Mouse (Mus musculus) midbrain, embryonic 16.5 days (tissue): ENCODE results near the gene Mybpc3. TPM values are rescaled to one million over a fixed set of nuclear protein-coding genes. Genes with fewer than 3 reads are reported as not detected.

ENCODE experiments used
- ATAC-seq: fragments of 200-750 bp; cut with Nextera tagmentation; 2 replicates; pipeline ENCODE4 v1.8.0; 2017; ENCODE audit warnings: moderate TSS enrichment
- H3K27ac ChIP-seq: fragments of 300-500 bp; sonication (generic); 2 replicates; pipeline ENCODE4 v1.5.1; 2014; ENCODE audit warnings: mild to moderate bottlenecking, low read length, mixed read lengths
- H3K27me3 ChIP-seq: fragments of 300-500 bp; sonication (generic); 2 replicates; pipeline ENCODE4 v1.6.1; 2014; ENCODE audit warnings: low read depth, low read length, mixed read lengths; ENCODE audit not compliant: control insufficient read depth, insufficient read depth
- H3K36me3 ChIP-seq: fragments of 300-500 bp; sonication (generic); 2 replicates; pipeline ENCODE4 v1.6.1; 2014; ENCODE audit warnings: mild to moderate bottlenecking, low read length, moderate library complexity, mixed read lengths; ENCODE audit not compliant: control insufficient read depth, insufficient read depth
- H3K4me1 ChIP-seq: fragments of 300-500 bp; sonication (generic); 2 replicates; pipeline ENCODE4 v1.6.1; 2014; ENCODE audit warnings: mild to moderate bottlenecking, low read length, mixed read lengths; ENCODE audit not compliant: control insufficient read depth, insufficient read depth
- H3K4me2 ChIP-seq: fragments of 300-500 bp; sonication (generic); 2 replicates; pipeline ENCODE4 v1.6.1; 2014; ENCODE audit warnings: mild to moderate bottlenecking, low read length, mixed read lengths
- H3K4me3 ChIP-seq: fragments of 300-500 bp; sonication (generic); 2 replicates; pipeline ENCODE4 v1.5.1; 2014; ENCODE audit warnings: low read depth, mild to moderate bottlenecking, low read length, moderate library complexity, mixed read lengths
- H3K9ac ChIP-seq: fragments of 300-500 bp; sonication (generic); 2 replicates; pipeline ENCODE4 v1.6.1; 2014; ENCODE audit warnings: low read depth, low read length, mixed read lengths
- H3K9me3 ChIP-seq: fragments of 300-500 bp; sonication (generic); replicated peaks from 2 replicates; pipeline ENCODE4 v1.6.1; 2014; ENCODE audit warnings: mild to moderate bottlenecking, low read length, mixed read lengths; ENCODE audit not compliant: control insufficient read depth, poor library complexity, severe bottlenecking
- WGBS: fragments of 180-500 bp; shearing (Covaris S2); extraction: QIAGEN DNeasy Blood & Tissue Kit; methylation state at CpG from one replicate; pipeline ENCODE4 v1.1.7; 2014; 5-methylcytosine and 5-hydroxymethylcytosine counted together
- polyA plus RNA-seq: library from polyadenylated mRNA; unstranded; fragments of >200 nt; fragmentation: Nextera tagmentation; extraction: Ambion mirVana; gene quantifications from 2 replicates; pipeline ENCODE4 v1.2.1, GENCODE M21; 2015

Gene Mybpc3
- polyA plus RNA-seq, 1 experiment from 2014 or later: 0.04 TPM

- no peaks in the 10 kb centered on the region for H3K4me1 ChIP-seq
- no peaks in the 10 kb centered on the region for H3K9me3 ChIP-seq
- WGBS: 70% methylated on average over 8 of the region's 8 CpGs
- H3K27me3 ChIP-seq: no peaks in the 10 kb centered on the region
- no peak overlapping the region for H3K27ac ChIP-seq
- no peak overlapping the region for H3K9ac ChIP-seq
- no peak overlapping the region for H3K4me3 ChIP-seq
- no peak overlapping the region for H3K4me2 ChIP-seq
- no peak for ATAC-seq
- peaks cover 27% of the 10 kb centered on the region for H3K36me3 ChIP-seq
Measured at GRCm38 (mm10) chr2:91139764-91140163, 21.8 kb downstream of the Mybpc3 start.

GRCm38 (mm10) chr2:91142920-91143319 is 25.0 kb downstream of the Mybpc3 start:
- no peaks in the 10 kb centered on the region for H3K4me1 ChIP-seq
- H3K36me3 ChIP-seq: peaks cover 39% of the 10 kb centered on the region
- no peak overlapping the region for H3K4me3 ChIP-seq
- no peak overlapping the region for H3K4me2 ChIP-seq
- H3K27me3 ChIP-seq: no peaks in the 10 kb centered on the region
- ATAC-seq: no peak
- H3K27ac ChIP-seq: no peak overlapping the region
- 93% methylated on average over 6 of the region's 6 CpGs for WGBS
- H3K9me3 ChIP-seq: no peaks in the 10 kb centered on the region
- H3K9ac ChIP-seq: no peak overlapping the region

GRCm38 (mm10) chr2:91143401-91143800 is 25.5 kb downstream of the Mybpc3 start:
- H3K4me3 ChIP-seq: no peak overlapping the region
- no peak for ATAC-seq
- H3K9me3 ChIP-seq: no peaks in the 10 kb centered on the region
- WGBS: 97% methylated on average over 11 of the region's 11 CpGs
- no peak overlapping the region for H3K9ac ChIP-seq
- H3K27me3 ChIP-seq: no peaks in the 10 kb centered on the region
- no peak overlapping the region for H3K27ac ChIP-seq
- no peaks in the 10 kb centered on the region for H3K4me1 ChIP-seq
- H3K36me3 ChIP-seq: peaks cover 40% of the 10 kb centered on the region
- no peak overlapping the region for H3K4me2 ChIP-seq

GRCm38 (mm10) chr2:91148101-91148500 is 30.2 kb downstream of the Mybpc3 start:
- Histone ChIP-seq H3K4me1 (no peaks in the 10 kb centered on the region), H3K4me3 (no peak overlapping the region), H3K4me2 (no peak overlapping the region), H3K27me3 (no peaks in the 10 kb centered on the region), H3K9me3 (no peaks in the 10 kb centered on the region), H3K9ac (no peak overlapping the region), H3K27ac (no peak overlapping the region), H3K36me3 (peaks cover 39% of the 10 kb centered on the region)
- no peak for ATAC-seq

- Histone ChIP-seq H3K27me3 (no peaks in the 10 kb centered on the region), H3K4me3 (no peak overlapping the region), H3K9me3 (no peaks in the 10 kb centered on the region), H3K9ac (no peak overlapping the region), H3K36me3 (peaks cover 49% of the 10 kb centered on the region), H3K4me2 (no peak overlapping the region), H3K27ac (no peak overlapping the region), H3K4me1 (no peaks in the 10 kb centered on the region)
- WGBS: 74% methylated on average over 1 of the region's 1 CpGs
- ATAC-seq: no peak
Measured at GRCm38 (mm10) chr2:91151331-91151730, 33.4 kb downstream of the Mybpc3 start.

- 94% methylated on average over 3 of the region's 3 CpGs for WGBS
- Histone ChIP-seq H3K36me3 (peaks cover 55% of the 10 kb centered on the region), H3K27me3 (no peaks in the 10 kb centered on the region), H3K4me3 (no peak overlapping the region), H3K4me1 (no peaks in the 10 kb centered on the region), H3K4me2 (no peak overlapping the region), H3K27ac (no peak overlapping the region), H3K9ac (no peak overlapping the region), H3K9me3 (no peaks in the 10 kb centered on the region)
- ATAC-seq: no peak
Measured at GRCm38 (mm10) chr2:91152885-91153377, 35.0 kb downstream of the Mybpc3 start.

GRCm38 (mm10) chr2:91154091-91154490 is 36.1 kb downstream of the Mybpc3 start:
- H3K36me3 ChIP-seq: peaks cover 59% of the 10 kb centered on the region
- no peak for ATAC-seq

GRCm38 (mm10) chr2:91157002-91157752 is 39.2 kb downstream of the Mybpc3 start:
- no peak for ATAC-seq
- no peaks in the 10 kb centered on the region for H3K9me3 ChIP-seq
- no peak overlapping the region for H3K9ac ChIP-seq
- no peak overlapping the region for H3K4me3 ChIP-seq
- H3K27ac ChIP-seq: no peak overlapping the region
- 13% methylated on average over 6 of the region's 6 CpGs for WGBS
- H3K27me3 ChIP-seq: no peaks in the 10 kb centered on the region
- no peak overlapping the region for H3K4me2 ChIP-seq
- peaks cover 67% of the 10 kb centered on the region for H3K36me3 ChIP-seq
- no peaks in the 10 kb centered on the region for H3K4me1 ChIP-seq

More at GRCm38 (mm10) chr2:91154091-91154490, 36.1 kb downstream of the Mybpc3 start:
- 97% methylated on average over 3 of the region's 3 CpGs for WGBS
- H3K9me3 ChIP-seq: no peaks in the 10 kb centered on the region
- H3K27me3 ChIP-seq: no peaks in the 10 kb centered on the region
- no peaks in the 10 kb centered on the region for H3K4me1 ChIP-seq
- no peak overlapping the region for H3K4me2 ChIP-seq
- H3K27ac ChIP-seq: no peak overlapping the region
- H3K9ac ChIP-seq: no peak overlapping the region
- H3K4me3 ChIP-seq: no peak overlapping the region

GRCm38 (mm10) chr2:91160591-91160990 is 42.6 kb downstream of the Mybpc3 start:
- 94% methylated on average over 6 of the region's 6 CpGs for whole genome bisulfite sequencing

More at GRCm38 (mm10) chr2:91160591-91160990, 42.6 kb downstream of the Mybpc3 start:
- Histone ChIP-seq H3K4me3 (no peak overlapping the region), H3K9me3 (no peaks in the 10 kb centered on the region), H3K36me3 (peaks cover 60% of the 10 kb centered on the region), H3K27me3 (no peaks in the 10 kb centered on the region), H3K4me1 (no peaks in the 10 kb centered on the region), H3K27ac (no peak overlapping the region), H3K9ac (no peak overlapping the region), H3K4me2 (no peak overlapping the region)
- no peak for ATAC-seq
